Mouse (Mus musculus) right cerebral cortex, adult 2 months (tissue): ENCODE measurements around the gene Etv3.

ENCODE experiments used
- DNase-seq, 2 experiments: peaks; one replicate each; pipeline ENCODE4 v3.0.0; 2021 to 2022; ENCODE audit warnings: low spot score in 2 of 2

Gene Etv3

DNA sequence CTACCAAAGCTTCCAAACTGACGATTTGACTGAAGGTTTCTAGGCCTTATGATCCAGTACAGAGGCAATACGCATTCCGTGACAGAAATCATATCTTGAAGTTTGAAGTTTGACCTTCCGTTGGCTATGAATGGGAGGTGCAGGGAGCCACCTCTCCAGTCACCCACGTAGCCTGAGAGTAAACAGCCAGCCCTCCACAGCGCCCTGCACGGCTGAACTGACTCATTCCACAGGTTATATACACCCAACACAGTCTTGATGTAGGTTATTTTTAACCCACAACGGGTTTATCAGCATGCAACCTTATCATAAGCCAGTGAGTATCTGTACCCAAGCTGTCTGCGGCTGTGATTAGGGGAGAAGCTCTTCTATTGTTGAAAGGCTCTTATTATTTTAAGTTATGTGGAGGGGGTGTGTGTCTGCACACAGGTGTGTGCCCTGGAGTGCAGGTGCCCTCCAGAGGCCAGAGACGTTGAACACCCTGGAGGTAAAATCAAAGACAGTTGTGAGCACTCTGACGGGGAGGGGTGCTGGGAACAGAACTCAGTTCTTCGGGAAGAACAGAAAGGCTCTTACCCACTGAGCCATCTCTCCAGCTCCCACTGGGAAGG is 31.6 kb downstream of the Etv3 start:
- no peak for DNase-seq

DNA sequence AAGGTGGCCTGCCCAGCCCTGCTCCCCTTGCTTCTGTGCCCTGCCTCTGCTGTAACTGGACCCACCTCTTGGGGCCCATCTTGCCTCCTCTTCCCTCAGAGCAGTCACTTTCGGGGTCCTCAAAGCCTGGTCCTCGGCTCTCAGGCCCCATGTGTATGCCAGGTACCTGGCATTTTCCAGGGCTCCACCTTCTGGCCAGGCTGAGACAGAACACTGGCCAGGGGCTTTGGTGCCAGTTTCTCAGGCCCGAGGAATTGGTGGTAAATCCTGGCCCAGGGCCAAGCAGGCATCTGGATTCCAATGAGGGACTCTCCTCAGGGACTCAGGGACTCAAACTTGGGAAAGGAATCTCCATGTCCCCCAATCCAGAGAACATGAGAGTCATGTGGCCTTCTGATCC is 34.9 kb downstream of the Etv3 start:
- DNase-seq = no peak

DNA sequence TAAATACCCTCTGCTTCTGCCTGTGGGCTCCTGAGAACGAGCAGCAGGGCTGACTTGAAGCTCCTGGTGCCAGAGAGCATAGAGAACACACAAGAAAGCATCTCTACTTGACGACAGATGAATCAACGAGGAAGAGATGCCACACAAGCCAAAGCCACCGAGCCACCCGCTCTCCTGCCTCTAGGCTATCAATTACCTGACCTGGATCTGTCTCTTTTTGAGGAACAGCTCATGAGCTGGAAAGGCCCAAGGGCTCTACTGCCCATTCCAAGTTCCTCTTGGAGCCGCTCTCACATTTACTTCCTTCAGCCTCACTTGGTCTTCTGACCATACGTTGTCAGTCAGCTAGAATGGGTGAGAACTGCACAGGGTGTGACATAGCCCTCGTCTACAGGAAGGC is 36.2 kb downstream of the Etv3 start:
- no peak for DNase-seq

DNA sequence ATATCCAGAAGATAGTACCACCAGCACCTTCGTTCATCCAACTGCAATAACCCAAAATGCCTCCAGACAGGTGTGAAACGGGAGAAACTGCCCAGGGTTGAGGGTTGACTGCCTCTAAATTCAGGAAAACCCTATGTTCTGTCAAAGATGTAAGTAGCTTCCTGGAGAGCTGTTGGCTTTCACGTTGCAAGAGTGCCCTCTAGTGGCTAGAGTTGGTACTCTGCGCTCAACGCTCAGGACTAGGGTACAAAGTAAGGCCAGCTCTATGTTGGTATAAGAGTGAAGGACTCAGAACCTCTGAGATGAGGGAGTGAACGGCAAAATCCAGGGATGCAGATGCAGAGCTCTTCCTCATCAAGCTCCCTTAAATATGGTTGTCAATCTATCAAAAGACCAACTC is 37.2 kb downstream of the Etv3 start:
- peak; percentile 96 to 98 for DNase-seq

DNA sequence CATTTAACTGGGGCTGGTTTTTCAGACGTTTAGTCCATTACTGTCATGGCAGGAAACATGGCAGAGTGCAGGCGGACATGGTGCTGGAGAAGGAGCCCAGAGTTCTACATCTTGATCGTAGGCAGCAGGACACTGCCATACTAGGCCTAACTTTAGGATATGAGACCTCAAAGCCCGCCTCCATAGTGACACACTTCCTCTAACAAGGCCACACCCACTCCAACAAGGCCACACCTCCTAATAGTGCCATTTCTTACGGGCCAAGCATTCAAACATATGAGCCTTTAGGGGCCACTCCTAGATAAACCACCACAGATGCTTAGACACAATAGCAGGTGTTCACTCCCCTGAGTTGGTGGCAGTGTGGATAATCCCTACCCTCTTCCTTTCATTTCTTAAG is 38.3 kb downstream of the Etv3 start:
- no peak for DNase-seq

DNA sequence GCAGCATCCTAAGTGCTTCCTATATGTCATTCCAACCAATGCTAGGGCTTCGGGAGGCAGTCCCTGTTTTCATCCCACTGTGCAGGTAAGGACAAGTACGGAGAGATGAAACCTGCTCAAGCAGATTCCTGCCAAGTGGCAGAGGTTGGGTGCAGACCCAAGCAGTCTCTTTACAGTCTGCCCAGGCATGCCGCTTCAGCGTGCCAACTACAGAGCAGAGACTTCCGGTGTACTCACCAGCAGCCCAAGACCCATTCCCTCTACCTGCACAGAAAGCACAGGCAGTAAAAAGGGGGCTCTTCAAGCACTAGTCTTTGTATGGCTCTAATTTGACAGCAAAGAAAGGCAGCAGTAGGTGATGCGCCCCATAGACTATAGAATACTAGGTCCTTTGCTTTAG is 40.4 kb downstream of the Etv3 start:
- no peak for DNase-seq

DNA sequence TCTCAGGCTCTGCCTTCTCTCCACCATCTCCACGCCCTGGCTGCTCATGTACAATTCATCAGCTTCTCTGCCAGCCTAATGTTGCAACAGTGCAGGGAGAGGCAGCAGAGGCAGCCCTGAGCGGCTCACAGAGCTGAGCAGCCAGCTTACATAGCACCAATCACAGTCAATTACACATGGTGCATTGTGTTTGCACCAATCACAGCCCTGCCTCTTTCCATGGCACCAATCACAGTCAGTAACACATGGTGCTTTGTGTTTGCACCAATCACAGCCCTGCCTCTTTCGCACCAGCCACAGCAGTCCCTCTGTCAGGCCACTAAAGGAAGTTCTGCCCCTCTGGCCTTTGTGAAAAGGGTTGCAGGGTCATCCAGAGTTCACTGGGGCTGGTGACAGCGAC is 40.9 kb downstream of the Etv3 start:
- peak; percentile 86 to 90 for DNase-seq

DNA sequence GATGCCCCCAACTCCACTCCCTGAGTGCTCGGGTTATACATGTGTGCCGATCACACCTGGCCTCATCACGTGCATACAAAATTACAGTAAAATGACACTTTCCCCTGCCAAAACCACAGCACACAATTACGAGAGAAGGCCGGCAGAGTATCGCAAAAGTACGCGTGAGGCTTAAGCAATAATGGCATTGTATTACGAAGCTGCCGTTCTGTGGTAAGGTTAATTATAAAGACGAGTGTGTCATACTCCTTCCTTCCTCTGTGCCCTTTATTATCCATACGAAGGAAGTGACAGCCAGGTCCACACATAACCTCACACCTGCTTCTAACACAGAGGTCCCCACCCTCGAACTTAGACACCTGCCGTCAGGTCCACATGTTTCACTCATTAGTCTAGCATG is 42.3 kb downstream of the Etv3 start:
- no peak for DNase-seq

DNA sequence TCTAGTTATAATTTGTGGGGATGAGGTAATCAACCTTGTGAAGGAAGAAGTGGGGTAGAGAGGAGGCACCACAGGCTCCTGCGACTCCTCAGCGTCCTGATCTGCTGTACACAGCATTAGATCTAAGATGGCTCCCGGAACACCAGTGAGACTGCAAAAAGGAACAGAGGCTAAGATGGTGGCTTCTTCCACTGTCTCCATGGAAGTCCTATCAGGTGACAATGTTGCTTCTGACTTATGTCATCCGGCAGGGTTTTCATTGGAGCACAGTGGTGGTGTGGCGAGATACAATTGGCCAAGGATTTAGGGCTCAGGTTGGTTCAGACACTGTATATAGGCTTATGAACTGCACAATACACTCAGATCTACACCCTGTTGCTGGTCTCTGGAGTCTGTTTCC is 43.5 kb downstream of the Etv3 start:
- no peak for DNase-seq

DNA sequence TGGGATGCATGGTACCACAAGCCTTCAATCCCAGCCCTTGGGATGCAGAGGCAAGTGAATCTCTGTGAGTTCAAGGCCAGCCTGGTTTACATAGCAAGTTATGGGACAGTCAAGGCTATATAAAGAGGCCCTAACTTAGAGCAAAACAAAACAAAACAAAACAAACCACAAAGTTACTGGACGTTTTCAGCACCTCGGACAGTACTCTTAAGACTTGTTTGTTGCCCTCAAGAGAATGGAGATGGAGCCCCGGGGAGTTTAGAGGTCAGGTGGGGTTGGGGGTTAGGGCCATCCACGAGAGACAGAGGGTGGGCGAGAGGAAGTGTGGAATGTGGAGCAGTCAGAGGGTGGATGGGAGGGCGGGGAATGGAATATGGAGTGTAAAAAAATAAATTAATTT is 50.6 kb downstream of the Etv3 start:
- no peak for DNase-seq

DNA sequence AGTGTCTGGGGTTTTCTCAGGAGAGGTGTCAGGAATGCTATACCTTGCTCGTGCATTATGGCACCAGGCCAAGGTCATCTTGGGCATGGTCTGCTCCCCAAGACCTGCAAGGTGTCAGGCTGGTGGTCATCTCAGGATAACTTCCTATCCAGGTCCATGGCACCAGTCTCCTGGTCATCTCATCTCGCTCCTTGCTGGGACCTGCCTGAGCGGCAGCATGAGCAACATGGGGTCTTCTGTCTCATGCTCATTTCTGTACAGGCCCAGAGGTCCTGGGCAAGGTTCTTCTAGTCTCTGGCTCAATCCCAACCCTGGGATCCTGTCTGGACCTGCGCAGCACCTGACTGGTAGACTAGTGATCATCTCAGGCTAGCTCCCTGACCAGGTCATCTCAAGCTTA is 57.1 kb downstream of the Etv3 start:
- DNase-seq = no peak
